Mouse (Mus musculus): ENCODE measurements around the gene Olfr68. TPM values are rescaled to one million over a fixed set of nuclear protein-coding genes. Genes with fewer than 3 reads are reported as not detected.
"Not testable (repeated sequence)": the region's sequence is repeated elsewhere in the genome, so short reads cannot be mapped to it uniquely, and the experiment has no call there.

Olfr68 gene
- total RNA-seq (2014; fragmentation: Nextera tagmentation) (not detected in 2 replicates), total RNA-seq (2017) (0.06 and 0.22 TPM in 2 replicates), polyA plus RNA-seq (2012) (not detected in 2 replicates)

- H3K27me3 ChIP-seq (ENCODE audit: insufficient read depth, low read length): peaks cover 5% of the 10 kb centered on the region
- H3K4me3 ChIP-seq (ENCODE audit: low read depth, low read length): no peak within 1 kb of the TSS
- TF ChIP-seq POLR2AphosphoS5 (IDR thresholded peaks at IDR 0.05; ENCODE audit: insufficient replicate concordance, low read depth, low read length) (no peak), GATA1 (IDR thresholded peaks at IDR 0.05; ENCODE audit: borderline replicate concordance, low read length) (no peak), TAL1 (conservative IDR thresholded peaks at IDR 0.05; ENCODE audit: low read depth, low read length) (no peak), GATA2 (IDR thresholded peaks at IDR 0.05; ENCODE audit: borderline replicate concordance, low read depth, low read length) (no peak), CTCF (IDR thresholded peaks at IDR 0.05; ENCODE audit: low read depth, low read length) (no peak)
- H3K9me3 ChIP-seq (replicated peaks): no peaks in the 10 kb centered on the region
- ATAC-seq (ENCODE audit: extremely low read depth, insufficient number of reproducible peaks, low FRiP score, poor library complexity, severe bottlenecking): no peak
- no peaks in the 10 kb centered on the region for H3K4me1 ChIP-seq (ENCODE audit: insufficient read depth, low read depth, low read length)
- DNase-seq (ENCODE audit: low spot score): no peak
- no peaks in the 10 kb centered on the region for H3K36me3 ChIP-seq (replicated peaks)
These were observed at the start of gene Olfr68 for GRCm38 (mm10) chr7:103779598-103779997. TSS of gene Olfr68 (minus strand) at chr7:103779698.

- Histone ChIP-seq H3K27me3 (ENCODE audit: insufficient read depth, low read length) (no peaks in the 10 kb centered on the region), H3K9me3 (replicated peaks) (no peaks in the 10 kb centered on the region), H3K4me1 (ENCODE audit: insufficient read depth, low read depth, low read length) (peaks cover 17% of the 10 kb centered on the region), H3K36me3 (replicated peaks) (no peaks in the 10 kb centered on the region), H3K4me3 (ENCODE audit: low read depth, low read length) (no peak within 1 kb of the TSS; the same call in 1 of the 2 replicates)
- TF ChIP-seq GATA2 (IDR thresholded peaks at IDR 0.05; ENCODE audit: borderline replicate concordance, low read depth, low read length): no peak
- TF ChIP-seq CTCF (IDR thresholded peaks at IDR 0.05; ENCODE audit: low read depth, low read length): no peak
- no peak for TF ChIP-seq TAL1 (conservative IDR thresholded peaks at IDR 0.05; ENCODE audit: low read depth, low read length)
- TF ChIP-seq GATA1 (IDR thresholded peaks at IDR 0.05; ENCODE audit: borderline replicate concordance, low read length): no peak
- DNase-seq (ENCODE audit: low spot score) (no peak), ATAC-seq (ENCODE audit: extremely low read depth, insufficient number of reproducible peaks, low FRiP score, poor library complexity, severe bottlenecking) (peak; percentile 60)
These were observed 48.3 kb upstream of the Olfr68 start, which contains the start of gene Hbb-bs for GRCm38 (mm10) chr7:103827808-103828207. TSS of gene Hbb-bs (minus strand) at chr7:103828096.

- not testable (repeated sequence) for H3K36me3 ChIP-seq (replicated peaks); H3K9me3 ChIP-seq (replicated peaks); H3K27me3 ChIP-seq (ENCODE audit: insufficient read depth, low read length); DNase-seq (ENCODE audit: low spot score); H3K4me3 ChIP-seq (ENCODE audit: low read depth, low read length)
- H3K4me1 ChIP-seq (ENCODE audit: insufficient read depth, low read depth, low read length): peaks cover 17% of the 10 kb centered on the region
- ATAC-seq (ENCODE audit: extremely low read depth, insufficient number of reproducible peaks, low FRiP score, poor library complexity, severe bottlenecking): 0 out of 2 replicates have a peak, but pooled peaks have one; percentile 16
These were observed 47.6 kb upstream of the Olfr68 start for GRCm38 (mm10) chr7:103827139-103827538.

DNA sequence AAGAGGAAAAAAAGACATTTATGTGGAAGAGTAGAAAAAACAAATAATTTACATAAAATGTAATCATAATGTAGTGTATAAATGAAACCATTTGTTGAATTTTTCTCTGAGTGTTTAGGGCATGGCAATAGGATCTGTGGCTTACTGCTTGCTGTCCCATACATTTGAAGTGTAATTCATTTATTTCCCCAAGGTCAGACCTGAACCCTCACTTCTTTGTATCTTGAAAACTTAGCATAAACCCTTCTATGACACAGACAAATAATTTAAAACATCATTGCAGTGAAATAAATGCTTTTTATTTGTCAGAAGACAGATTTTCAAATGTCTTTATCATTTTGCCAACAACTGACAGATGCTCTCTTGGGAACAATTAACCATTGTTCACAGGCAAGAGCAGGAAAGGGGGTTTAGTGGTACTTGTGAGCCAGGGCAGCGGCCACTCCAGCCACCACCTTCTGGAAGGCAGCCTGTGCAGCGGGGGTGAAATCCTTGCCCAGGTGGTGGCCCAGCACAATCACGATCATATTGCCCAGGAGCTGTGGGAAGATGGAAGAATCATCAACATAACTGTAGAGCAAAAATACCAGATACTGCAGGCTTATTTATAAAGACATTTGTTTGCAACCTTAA lies 46.9 kb upstream of the Olfr68 start:
- Histone ChIP-seq H3K27me3 (ENCODE audit: insufficient read depth, low read length) (no peaks in the 10 kb centered on the region), H3K36me3 (replicated peaks) (no peaks in the 10 kb centered on the region), H3K9me3 (replicated peaks) (no peaks in the 10 kb centered on the region), H3K4me3 (ENCODE audit: low read depth, low read length) (no peak overlapping the region), H3K4me1 (ENCODE audit: insufficient read depth, low read depth, low read length) (peaks cover 17% of the 10 kb centered on the region)
- TF ChIP-seq CTCF (IDR thresholded peaks at IDR 0.05; ENCODE audit: low read depth, low read length): no peak
- no peak for TF ChIP-seq POLR2AphosphoS5 (IDR thresholded peaks at IDR 0.05; ENCODE audit: insufficient replicate concordance, low read depth, low read length)
- no peak for TF ChIP-seq TAL1 (conservative IDR thresholded peaks at IDR 0.05; ENCODE audit: low read depth, low read length)
- TF ChIP-seq GATA2 (IDR thresholded peaks at IDR 0.05; ENCODE audit: borderline replicate concordance, low read depth, low read length): no peak
- no peak for TF ChIP-seq GATA1 (IDR thresholded peaks at IDR 0.05; ENCODE audit: borderline replicate concordance, low read length)
- no peak for ATAC-seq (ENCODE audit: extremely low read depth, insufficient number of reproducible peaks, low FRiP score, poor library complexity, severe bottlenecking)
- DNase-seq (ENCODE audit: low spot score): no peak

GRCm38 (mm10) chr7:103825536-103826254 lies 46.2 kb upstream of the Olfr68 start:
- DNase-seq (ENCODE audit: low spot score) (no peak), ATAC-seq (ENCODE audit: extremely low read depth, insufficient number of reproducible peaks, low FRiP score, poor library complexity, severe bottlenecking) (no peak)
- Histone ChIP-seq H3K4me3 (ENCODE audit: low read depth, low read length) (no peak overlapping the region), H3K27me3 (ENCODE audit: insufficient read depth, low read length) (no peaks in the 10 kb centered on the region), H3K4me1 (ENCODE audit: insufficient read depth, low read depth, low read length) (peaks cover 17% of the 10 kb centered on the region), H3K9me3 (replicated peaks) (no peaks in the 10 kb centered on the region), H3K36me3 (replicated peaks) (no peaks in the 10 kb centered on the region)
- TF ChIP-seq GATA2 (IDR thresholded peaks at IDR 0.05; ENCODE audit: borderline replicate concordance, low read depth, low read length) (no peak), POLR2AphosphoS5 (IDR thresholded peaks at IDR 0.05; ENCODE audit: insufficient replicate concordance, low read depth, low read length) (no peak), TAL1 (conservative IDR thresholded peaks at IDR 0.05; ENCODE audit: low read depth, low read length) (no peak), GATA1 (IDR thresholded peaks at IDR 0.05; ENCODE audit: borderline replicate concordance, low read length) (no peak), CTCF (IDR thresholded peaks at IDR 0.05; ENCODE audit: low read depth, low read length) (no peak)

DNA sequence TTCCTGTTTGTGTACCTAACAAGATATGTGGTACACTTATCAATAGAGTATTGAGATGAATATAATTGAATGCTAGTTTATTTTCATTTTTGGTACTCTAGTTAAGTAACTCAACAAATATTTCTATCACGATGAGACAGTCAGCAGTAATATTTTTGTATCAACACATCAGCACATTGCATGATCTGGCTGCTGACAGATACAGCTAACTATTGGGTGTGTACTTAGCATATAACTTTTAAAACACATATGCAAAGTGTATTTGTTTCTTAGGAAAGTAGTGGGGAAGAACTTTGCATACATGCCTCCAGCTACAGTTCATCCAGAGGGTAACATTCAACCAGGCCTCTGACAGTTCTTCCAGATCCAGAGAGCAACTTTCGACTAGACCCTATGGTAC lies 45.1 kb upstream of the Olfr68 start:
- TF ChIP-seq POLR2AphosphoS5 (IDR thresholded peaks at IDR 0.05; ENCODE audit: insufficient replicate concordance, low read depth, low read length) (no peak), GATA2 (IDR thresholded peaks at IDR 0.05; ENCODE audit: borderline replicate concordance, low read depth, low read length) (no peak), GATA1 (IDR thresholded peaks at IDR 0.05; ENCODE audit: borderline replicate concordance, low read length) (no peak), CTCF (IDR thresholded peaks at IDR 0.05; ENCODE audit: low read depth, low read length) (no peak), TAL1 (conservative IDR thresholded peaks at IDR 0.05; ENCODE audit: low read depth, low read length) (no peak)
- DNase-seq (ENCODE audit: low spot score): no peak

DNA sequence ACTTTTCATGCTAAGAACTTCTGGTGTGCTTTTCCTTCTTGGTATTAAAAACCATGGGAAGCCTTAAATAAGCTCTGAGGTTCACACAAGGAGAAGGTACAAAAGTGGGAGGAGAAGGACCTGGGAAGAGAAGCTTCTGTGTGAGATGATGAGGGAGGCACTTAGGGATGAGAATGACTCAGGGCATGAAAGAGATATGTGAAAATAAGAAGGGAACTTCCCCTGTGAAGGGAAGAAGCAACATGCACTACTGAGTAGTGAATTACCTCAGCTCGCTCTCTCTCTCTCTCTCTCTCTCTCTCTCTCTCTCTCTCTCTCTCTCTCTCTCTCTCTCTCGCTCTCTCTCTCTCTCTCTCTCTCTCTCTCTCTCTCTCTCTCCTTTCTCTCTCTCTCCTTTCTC lies 35.6 kb upstream of the Olfr68 start:
- H3K4me3 ChIP-seq (ENCODE audit: low read depth, low read length); H3K36me3 ChIP-seq (replicated peaks); DNase-seq (ENCODE audit: low spot score); H3K27me3 ChIP-seq (ENCODE audit: insufficient read depth, low read length); ATAC-seq (ENCODE audit: extremely low read depth, insufficient number of reproducible peaks, low FRiP score, poor library complexity, severe bottlenecking); H3K9me3 ChIP-seq (replicated peaks): not testable (repeated sequence)
- peaks cover 27% of the 10 kb centered on the region for H3K4me1 ChIP-seq (ENCODE audit: insufficient read depth, low read depth, low read length)

More for the DNA sequence above, 45.1 kb upstream of the Olfr68 start:
- peaks cover 17% of the 10 kb centered on the region for H3K4me1 ChIP-seq (ENCODE audit: insufficient read depth, low read depth, low read length)
- H3K9me3 ChIP-seq (replicated peaks): no peaks in the 10 kb centered on the region
- no peak for ATAC-seq (ENCODE audit: extremely low read depth, insufficient number of reproducible peaks, low FRiP score, poor library complexity, severe bottlenecking)
- no peaks in the 10 kb centered on the region for H3K36me3 ChIP-seq (replicated peaks)
- no peak overlapping the region for H3K4me3 ChIP-seq (ENCODE audit: low read depth, low read length)
- H3K27me3 ChIP-seq (ENCODE audit: insufficient read depth, low read length): no peaks in the 10 kb centered on the region

Measured in G1E (cell line).